Mouse (Mus musculus) neural tube, embryonic 14.5 days (tissue): ENCODE data around the gene Mrpl53. TPM values are rescaled to one million over a fixed set of nuclear protein-coding genes. Genes with fewer than 3 reads are reported as not detected.

Experiments used
- ATAC-seq: fragments of 200-750 bp; cut with Nextera tagmentation; 2 replicates; pipeline ENCODE4 v1.8.0; 2017; ENCODE audit warnings: low read depth, mild to moderate bottlenecking, moderate TSS enrichment, moderate library complexity
- H3K27ac ChIP-seq: fragments of 300-500 bp; sonication (generic); 2 replicates; pipeline ENCODE4 v1.5.1; 2014; ENCODE audit warnings: low read depth, mild to moderate bottlenecking, control low read depth, low read length, moderate library complexity, mixed read lengths
- H3K27me3 ChIP-seq: fragments of 300-500 bp; sonication (generic); 2 replicates; pipeline ENCODE4 v1.6.1; 2014; ENCODE audit warnings: low read length; ENCODE audit not compliant: control insufficient read depth, insufficient read depth
- H3K36me3 ChIP-seq: fragments of 300-500 bp; sonication (generic); 2 replicates; pipeline ENCODE4 v1.6.1; 2014; ENCODE audit warnings: low read length, mixed read lengths; ENCODE audit not compliant: control insufficient read depth, insufficient read depth
- H3K4me1 ChIP-seq: fragments of 300-500 bp; sonication (generic); 2 replicates; pipeline ENCODE4 v1.6.1; 2014; ENCODE audit warnings: low read length; ENCODE audit not compliant: control insufficient read depth, insufficient read depth
- H3K4me2 ChIP-seq: fragments of 300-500 bp; sonication (generic); 2 replicates; pipeline ENCODE4 v1.6.1; 2014; ENCODE audit warnings: mild to moderate bottlenecking, low read depth, low read length, control low read depth
- H3K4me3 ChIP-seq: fragments of 300-500 bp; sonication (generic); 2 replicates; pipeline ENCODE4 v1.5.1; 2014; ENCODE audit warnings: low read depth, low read length, control low read depth, mixed read lengths
- H3K9ac ChIP-seq: fragments of 300-500 bp; sonication (generic); replicated peaks from 2 replicates; pipeline ENCODE4 v1.6.1; 2014; ENCODE audit warnings: low read depth, mild to moderate bottlenecking, control low read depth, low read length, mixed read lengths
- H3K9me3 ChIP-seq: fragments of 300-500 bp; sonication (generic); 2 replicates; pipeline ENCODE4 v1.6.1; 2016; ENCODE audit warnings: low read length; ENCODE audit not compliant: control insufficient read depth
- WGBS: fragments of 180-500 bp; shearing (Covaris S2); extraction: QIAGEN DNeasy Blood & Tissue Kit; methylation state at CpG from one replicate; pipeline ENCODE4 v1.1.7; 2014; 5-methylcytosine and 5-hydroxymethylcytosine counted together
- polyA plus RNA-seq: library from polyadenylated mRNA; unstranded; fragments of >200 nt; fragmentation: Nextera tagmentation; extraction: Ambion mirVana; gene quantifications from 2 replicates; pipeline ENCODE4 v1.2.1, GENCODE M21; 2014

The Mrpl53 gene
- polyA plus RNA-seq, 1 experiment from 2014 or later, result 118 TPM

DNA sequence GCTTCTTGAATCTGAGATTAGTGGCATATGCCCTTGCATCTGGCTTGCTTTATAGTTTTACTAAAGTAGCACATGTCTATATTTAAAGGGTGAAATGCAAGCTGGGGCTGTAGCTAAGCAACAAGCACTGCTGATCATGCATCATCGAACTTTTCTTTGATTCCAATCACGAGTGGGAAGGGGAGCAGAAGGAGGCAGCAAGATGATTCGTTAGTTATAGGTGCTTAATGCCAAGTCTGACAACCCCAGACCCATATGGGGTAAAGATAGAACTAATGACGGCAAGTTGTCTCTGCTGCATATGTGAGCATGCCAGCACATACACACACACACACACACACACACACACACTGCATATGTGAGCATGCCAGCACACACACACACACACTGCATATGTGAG lies 4.7 kb upstream of the Mrpl53 start:
- peaks cover 24% of the 10 kb centered on the region for H3K4me1 ChIP-seq
- H3K27ac ChIP-seq, result no peak overlapping the region
- H3K27me3 ChIP-seq, result peaks cover 3% of the 10 kb centered on the region; the same call in 1 of the 2 replicates
- no peak for ATAC-seq
- H3K9ac ChIP-seq, result no peak overlapping the region
- 80% methylated on average over 4 of the region's 4 CpGs for WGBS
- no peaks in the 10 kb centered on the region for H3K36me3 ChIP-seq
- H3K4me3 ChIP-seq, result no peak overlapping the region
- H3K4me2 ChIP-seq, result no peak overlapping the region
- H3K9me3 ChIP-seq, result no peaks in the 10 kb centered on the region

GRCm38 (mm10) chr6:83107566-83108400 lies 1.1 kb upstream of the Mrpl53 start:
- no peak overlapping the region for H3K27ac ChIP-seq
- H3K36me3 ChIP-seq, result peaks cover 3% of the 10 kb centered on the region; the same call in 1 of the 2 replicates
- peak; percentile 12; the same call in 1 of the 2 replicates for ATAC-seq
- peak overlapping the region; percentile 93 for H3K4me2 ChIP-seq
- H3K9me3 ChIP-seq, result no peaks in the 10 kb centered on the region
- H3K4me1 ChIP-seq, result peaks cover 22% of the 10 kb centered on the region
- 33% methylated on average over 13 of the region's 13 CpGs for WGBS
- no peaks in the 10 kb centered on the region for H3K27me3 ChIP-seq
- H3K4me3 ChIP-seq, result no peak overlapping the region; the same call in 1 of the 2 replicates
- H3K9ac ChIP-seq, result 0 out of 2 replicates have a peak overlapping the region, but pooled peaks have one; percentile 11

DNA sequence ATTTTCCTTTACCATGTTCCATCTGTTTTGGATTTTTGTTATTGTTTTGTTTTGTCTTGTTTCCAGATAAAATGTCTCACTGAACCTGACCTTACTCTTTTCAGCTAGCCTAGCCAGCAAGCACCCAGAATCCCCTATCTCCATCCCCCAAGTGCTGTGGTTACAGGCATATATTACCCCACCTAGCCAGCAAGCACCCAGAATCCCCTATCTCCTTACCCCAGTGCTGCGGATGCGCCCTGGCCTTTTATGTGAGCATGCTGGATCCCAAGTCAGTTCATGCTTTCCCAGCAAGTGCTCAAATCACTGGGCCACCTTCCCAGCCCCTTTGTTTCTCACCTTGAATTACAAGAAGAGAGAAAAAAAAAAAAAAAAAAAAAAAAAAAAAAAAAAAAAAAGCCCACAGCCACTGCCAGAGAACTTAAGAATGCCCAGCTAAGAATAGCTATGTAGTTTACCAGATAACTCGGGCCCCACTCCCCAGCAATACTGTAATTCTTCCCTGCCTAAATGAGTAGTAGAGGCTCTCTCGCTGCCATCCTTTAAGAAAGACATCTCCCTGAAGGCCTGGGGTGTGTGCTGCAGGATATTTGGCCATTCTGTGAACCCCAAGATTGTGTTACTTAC lies 2.8 kb downstream of the Mrpl53 start:
- H3K9me3 ChIP-seq, result no peaks in the 10 kb centered on the region
- H3K9ac ChIP-seq, result no peak overlapping the region
- H3K4me2 ChIP-seq, result no peak overlapping the region
- no peak for ATAC-seq
- H3K27ac ChIP-seq, result no peak overlapping the region
- H3K27me3 ChIP-seq, result no peaks in the 10 kb centered on the region
- peaks cover 3% of the 10 kb centered on the region; the same call in 1 of the 2 replicates for H3K36me3 ChIP-seq
- H3K4me3 ChIP-seq, result no peak overlapping the region
- WGBS, result 93% methylated on average over 4 of the region's 4 CpGs
- H3K4me1 ChIP-seq, result peaks cover 25% of the 10 kb centered on the region

DNA sequence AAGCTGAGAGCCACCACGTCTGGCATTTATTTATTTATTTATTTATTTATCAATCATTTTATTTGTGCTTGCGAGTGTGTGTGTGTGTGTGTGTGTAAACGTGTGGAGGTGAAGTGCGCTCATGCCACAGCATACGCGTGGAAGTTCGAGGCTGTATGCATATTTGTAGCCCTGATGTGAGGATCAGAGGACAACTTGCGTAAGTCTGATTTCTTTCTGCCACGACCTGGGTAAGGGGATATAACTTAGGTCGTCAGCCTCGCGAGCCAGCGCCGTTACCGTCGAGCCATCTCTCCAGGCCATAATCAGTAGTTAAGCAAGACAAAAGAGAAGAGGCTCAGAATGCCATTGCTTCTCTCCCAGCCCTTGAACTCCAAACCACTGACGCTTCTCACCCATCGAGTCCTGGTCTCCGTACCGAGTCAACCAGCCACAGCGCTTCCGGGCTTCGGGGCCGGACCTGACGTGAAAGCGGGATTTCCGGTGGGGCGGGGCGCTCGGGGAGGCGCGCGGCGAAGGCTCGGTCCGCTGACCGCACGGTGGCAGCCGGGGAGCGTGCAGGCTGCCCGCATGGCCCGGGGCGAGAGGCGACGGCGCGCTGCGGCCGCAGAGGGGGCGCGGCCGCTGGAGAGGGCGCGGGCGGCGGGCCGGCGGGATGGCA lies 6.3 kb downstream of the Mrpl53 start, which contains the start of gene Mogs:
TSS of gene Mogs (plus strand) at position 486 of the 661 bp plus-strand sequence.
- peak within 1 kb of the TSS; percentile 77 for H3K4me3 ChIP-seq
- WGBS, result under 1% methylated on average over 56 of the region's 58 CpGs
- peak within 1 kb of the TSS; percentile 80 for H3K27ac ChIP-seq
- no peaks in the 10 kb centered on the region for H3K9me3 ChIP-seq
- peak; percentile 84 for ATAC-seq
- H3K9ac ChIP-seq, result peak within 1 kb of the TSS; percentile 90
- peaks cover 18% of the 10 kb centered on the region for H3K36me3 ChIP-seq
- peaks cover 22% of the 10 kb centered on the region for H3K4me1 ChIP-seq
- H3K4me2 ChIP-seq, result peak within 1 kb of the TSS; percentile 67
- no peaks in the 10 kb centered on the region for H3K27me3 ChIP-seq

DNA sequence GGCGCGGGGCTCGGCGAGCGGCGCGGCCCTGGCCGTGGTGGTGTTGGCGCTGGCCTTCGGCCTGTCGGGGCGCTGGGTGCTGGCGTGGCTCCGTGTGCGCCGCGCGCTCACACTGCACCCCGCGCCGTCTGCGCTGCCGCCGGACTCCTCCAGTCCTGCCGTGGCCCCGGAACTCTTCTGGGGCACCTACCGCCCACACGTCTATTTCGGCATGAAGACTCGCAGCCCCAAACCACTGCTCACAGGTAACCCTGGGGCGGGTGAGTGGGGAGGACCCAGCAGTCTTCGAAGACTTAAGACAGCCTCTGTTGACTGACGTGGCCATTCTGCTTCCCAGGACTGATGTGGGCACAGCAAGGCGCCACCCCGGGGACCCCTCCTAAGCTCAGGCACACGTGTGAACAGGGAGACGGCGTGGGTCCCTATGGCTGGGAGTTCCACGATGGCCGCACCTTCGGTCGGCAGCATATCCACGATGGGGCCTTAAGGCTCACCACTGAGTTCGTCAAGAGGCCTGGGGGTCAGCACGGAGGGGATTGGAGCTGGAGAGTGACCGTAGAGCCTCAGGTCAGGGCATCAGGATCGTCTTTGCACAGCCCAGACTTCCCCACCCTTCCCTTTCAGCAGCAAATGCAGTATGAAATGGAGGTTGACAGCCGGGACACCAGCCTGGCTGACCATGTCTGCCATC lies 7.0 kb downstream of the Mrpl53 start:
- peak; percentile 13 for ATAC-seq
- H3K36me3 ChIP-seq, result peaks cover 18% of the 10 kb centered on the region
- H3K27me3 ChIP-seq, result no peaks in the 10 kb centered on the region
- 2% methylated on average over 46 of the region's 48 CpGs for WGBS
- no peaks in the 10 kb centered on the region for H3K9me3 ChIP-seq
- H3K4me1 ChIP-seq, result peaks cover 24% of the 10 kb centered on the region
- H3K4me2 ChIP-seq, result peak overlapping the region; percentile 67
- peak overlapping the region; percentile 90 for H3K9ac ChIP-seq
- H3K4me3 ChIP-seq, result peak overlapping the region; percentile 77
- H3K27ac ChIP-seq, result peak overlapping the region; percentile 80

DNA sequence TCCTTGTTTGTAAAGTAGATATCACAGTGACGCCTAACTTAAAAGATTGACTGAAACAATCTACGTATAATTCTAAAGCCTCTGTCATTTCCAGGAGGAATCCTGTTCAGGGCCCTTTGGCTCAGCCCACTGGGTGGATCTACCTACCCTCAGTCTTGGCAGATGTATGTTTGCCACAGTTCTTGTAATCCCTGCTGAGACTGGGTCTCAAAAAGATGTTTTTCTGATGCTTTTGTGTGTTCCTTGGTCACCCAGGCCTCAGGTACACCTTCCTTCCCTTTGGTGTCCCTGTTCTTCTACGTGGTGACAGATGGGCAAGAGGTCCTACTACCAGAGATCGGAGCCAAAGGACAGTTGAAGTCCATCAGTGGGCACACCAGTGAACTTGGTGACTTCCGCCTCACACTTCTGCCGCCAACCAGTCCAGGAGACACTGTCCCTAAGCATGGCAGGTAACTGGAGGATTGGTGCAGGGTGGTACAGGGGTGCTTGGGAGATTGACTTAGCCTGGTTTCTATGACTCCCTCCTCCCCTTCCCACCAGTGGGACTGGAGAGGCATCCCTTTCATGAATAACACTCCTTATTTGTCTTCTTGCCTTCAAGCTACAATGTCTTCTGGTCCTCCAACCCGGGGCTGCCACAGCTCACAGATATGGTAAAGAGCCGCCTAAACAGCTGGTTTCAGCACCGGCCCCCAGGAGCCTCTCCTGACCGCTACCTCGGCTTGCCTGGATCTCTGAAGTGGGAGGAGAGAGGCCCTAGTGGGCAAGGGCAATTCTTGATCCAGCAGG lies 7.7 kb downstream of the Mrpl53 start:
- Histone ChIP-seq H3K9me3 (no peaks in the 10 kb centered on the region), H3K27ac (no peak overlapping the region), H3K36me3 (peaks cover 16% of the 10 kb centered on the region), H3K4me3 (peak overlapping the region; percentile 77), H3K27me3 (no peaks in the 10 kb centered on the region), H3K9ac (peak overlapping the region; percentile 90), H3K4me1 (peaks cover 24% of the 10 kb centered on the region), H3K4me2 (peak overlapping the region; percentile 67)
- 80% methylated on average over 11 of the region's 11 CpGs for WGBS
- no peak for ATAC-seq

DNA sequence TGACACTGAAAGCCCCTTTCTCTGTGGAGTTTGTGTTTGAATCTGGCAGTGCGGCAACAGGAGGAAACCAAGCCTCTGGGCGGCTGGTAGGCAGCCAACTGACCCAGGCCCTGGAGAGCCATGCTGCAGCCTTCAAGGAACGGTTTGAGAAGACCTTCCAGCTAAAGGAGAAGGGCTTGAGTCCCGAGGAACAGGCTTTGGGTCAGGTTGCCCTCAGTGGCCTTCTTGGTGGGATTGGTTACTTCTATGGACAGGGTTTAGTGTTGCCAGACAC lies 8.3 kb downstream of the Mrpl53 start:
- no peak for ATAC-seq
- Histone ChIP-seq H3K4me3 (no peak overlapping the region), H3K27me3 (no peaks in the 10 kb centered on the region), H3K9me3 (no peaks in the 10 kb centered on the region), H3K4me1 (peaks cover 24% of the 10 kb centered on the region), H3K27ac (no peak overlapping the region), H3K36me3 (peaks cover 16% of the 10 kb centered on the region), H3K9ac (no peak overlapping the region), H3K4me2 (no peak overlapping the region)
- 85% methylated on average over 4 of the region's 4 CpGs for WGBS

- H3K36me3 ChIP-seq, result peaks cover 16% of the 10 kb centered on the region
- WGBS, result 89% methylated on average over 13 of the region's 13 CpGs
- H3K4me1 ChIP-seq, result peaks cover 29% of the 10 kb centered on the region
- no peak overlapping the region for H3K4me2 ChIP-seq
- H3K4me3 ChIP-seq, result no peak overlapping the region
- no peak overlapping the region for H3K9ac ChIP-seq
- H3K27ac ChIP-seq, result no peak overlapping the region
- ATAC-seq, result no peak
- no peaks in the 10 kb centered on the region for H3K27me3 ChIP-seq
- no peaks in the 10 kb centered on the region for H3K9me3 ChIP-seq
Measured at GRCm38 (mm10) chr6:83117616-83118015, 8.8 kb downstream of the Mrpl53 start.
